ENCODE assay signal across 8 mouse cellular contexts in genomic region chr5:21701351-21702008, GRCm38 (mm10). TPM values are rescaled to one million over a fixed set of nuclear protein-coding genes. Genes with fewer than 3 reads are reported as not detected.
DNase-seq lines count a peak whose midpoint lies in the region; ATAC-seq and TF ChIP-seq lines count a peak whose summit lies in the region.

Gene Napepld, minus strand, starts transcription at chr5:21701396.

- no peak for TF ChIP-seq CTCF in gastrocnemius, adult 2 months (IDR thresholded peaks at IDR 0.05)
- TF ChIP-seq CTCF in hindbrain, postnatal 0 days (IDR thresholded peaks at IDR 0.05; ENCODE audit: low read depth): no peak
- no peak for TF ChIP-seq CTCF in left cerebral cortex, adult 2 months (IDR thresholded peaks at IDR 0.05)

- H3K9me3 ChIP-seq in hindbrain, postnatal 0 days (ENCODE audit: low read length): no peaks in the 10 kb centered on the region

- H3K27me3 ChIP-seq in hindbrain, postnatal 0 days (ENCODE audit: insufficient read depth, low read length): no peaks in the 10 kb centered on the region

- ATAC-seq in common myeloid progenitor, adult 5-6 weeks (replicated peaks; ENCODE audit: low read depth, poor library complexity, severe bottlenecking): peak; percentile 90
- ATAC-seq in hindbrain, postnatal 0 days: peak; percentile 99
- ATAC-seq in megakaryocyte, adult 5-6 weeks (ENCODE audit: poor library complexity, severe bottlenecking): peak; percentile 94

- peak; percentile 98 for DNase-seq in ZHBTc4 (ENCODE audit: low read depth, low spot score)
- peak; percentile 99 for DNase-seq in gastrocnemius, adult 2 months
- peak; percentile 99 for DNase-seq in hindbrain, postnatal 0 days (ENCODE audit: low spot score)
- peak; percentile 99 for DNase-seq in left cerebral cortex, adult 2 months (ENCODE audit: extremely low spot score in 1 of 2, low spot score in 2 of 2)
- DNase-seq in right cerebral cortex, adult 2 months (ENCODE audit: low spot score in 2 of 2): peak; percentile 97 to 98
- DNase-seq in urinary bladder, postnatal 14 days (ENCODE audit: low spot score): peak; percentile 99

- H3K4me1 ChIP-seq in hindbrain, postnatal 0 days (ENCODE audit: insufficient read depth, low read length): no peaks in the 10 kb centered on the region

- no peaks in the 10 kb centered on the region for H3K36me3 ChIP-seq in hindbrain, postnatal 0 days (ENCODE audit: insufficient read depth, low read length)

- WGBS in hindbrain, postnatal 0 days: under 1% methylated on average over 47 of the region's 59 CpGs

- peak within 1 kb of the TSS; percentile 64 for H3K9ac ChIP-seq in hindbrain, postnatal 0 days (replicated peaks; ENCODE audit: low read length)

- intact Hi-C loops in gastrocnemius, adult 2 months (cut with DNase I): loop anchor here (1.0 to 5.0 kb wide), 2 partner anchors 35 to 54 kb away; partner anchors contain the start of genes Armc10 and Fbxl13
- intact Hi-C loops in left cerebral cortex, adult 2 months (cut with DNase I): loop anchor here (1.0 to 2.0 kb wide), 2 partner anchors 31 to 43 kb away; no protein-coding TSS in a partner anchor

- H3K4me2 ChIP-seq in hindbrain, postnatal 0 days (ENCODE audit: low read depth, low read length): peak within 1 kb of the TSS; percentile 70

- peak within 1 kb of the TSS; percentile 93 for H3K4me3 ChIP-seq in gastrocnemius, adult 2 months
- H3K4me3 ChIP-seq in hindbrain, postnatal 0 days (ENCODE audit: low read length): peak within 1 kb of the TSS; percentile 51
- H3K4me3 ChIP-seq in left cerebral cortex, adult 2 months: peak within 1 kb of the TSS; percentile 64

- H3K27ac ChIP-seq in gastrocnemius, adult 2 months: peak within 1 kb of the TSS; percentile 100
- H3K27ac ChIP-seq in hindbrain, postnatal 0 days: peak within 1 kb of the TSS; percentile 92
- H3K27ac ChIP-seq in left cerebral cortex, adult 2 months: peak within 1 kb of the TSS; percentile 99

RNA-seq across cellular contexts. Expression of gene Napepld, which starts in this region (rescaled TPM):
- total RNA-seq in common myeloid progenitor, adult 5-6 weeks (2017): 0.63 and 1.7 TPM in 2 replicates
- total RNA-seq in gastrocnemius, adult 2 months (2021): 10 to 100 TPM in 1 of 2 experiments, 1 to 10 TPM in 1; 9.2 to 11.3 TPM
- 3.9 and 4.2 TPM in 2 replicates for total RNA-seq in hindbrain, postnatal 0 days (2014; rRNA removed)
- polyA plus RNA-seq in hindbrain, postnatal 0 days (2015; fragmentation: Nextera tagmentation; extraction: Ambion mirVana): 1.4 and 1.5 TPM in 2 replicates
- total RNA-seq in left cerebral cortex, adult 2 months (2021): 10 to 100 TPM; 13.5 to 15.5 TPM
- 1.7 and 2.1 TPM in 2 replicates for total RNA-seq in megakaryocyte, adult 5-6 weeks (2015)
- 0.62 and 1.2 TPM in 2 replicates for total RNA-seq in megakaryocyte, adult 5-6 weeks (2017)

Comparison
In these comparisons a context has a peak if more than half of its experiments do, and no peak if none do; other contexts are left out.
1. Peak in every context shown above with its lines: DNase-seq, ATAC-seq, H3K4me3 ChIP-seq and H3K27ac ChIP-seq.